Mouse (Mus musculus): ENCODE results near the gene March9. TPM values are rescaled to one million over a fixed set of nuclear protein-coding genes. Genes with fewer than 3 reads are reported as not detected.
A peak's percentile ranks its signal among the peaks of the same experiment; 100 is the strongest.

Gene March9
- polyA plus RNA-seq, 1 experiment, result 3.5 TPM

DNA sequence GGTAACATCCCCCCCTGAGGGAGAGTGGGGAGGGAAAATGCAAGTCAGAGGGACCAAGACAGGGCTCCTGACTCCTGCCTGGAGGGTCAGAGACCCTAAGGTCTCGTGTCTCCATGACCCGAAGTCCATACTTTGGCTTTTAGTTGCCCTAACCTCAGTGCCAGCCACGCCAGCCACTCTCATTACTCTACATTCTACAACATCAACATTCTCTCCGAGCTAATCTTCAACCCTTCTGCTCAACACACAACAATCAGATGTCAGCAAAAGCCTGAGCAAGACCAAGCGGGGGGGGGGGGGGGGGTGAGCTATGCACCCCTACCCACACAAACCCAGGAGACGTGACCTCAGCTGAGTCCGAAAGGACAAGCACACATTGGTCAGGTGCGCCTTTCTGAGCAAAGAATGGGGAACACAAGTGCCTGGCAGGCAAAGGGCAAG is 26.7 kb downstream of the March9 start:
- DNase-seq (ENCODE audit: low spot score), result no peak

DNA sequence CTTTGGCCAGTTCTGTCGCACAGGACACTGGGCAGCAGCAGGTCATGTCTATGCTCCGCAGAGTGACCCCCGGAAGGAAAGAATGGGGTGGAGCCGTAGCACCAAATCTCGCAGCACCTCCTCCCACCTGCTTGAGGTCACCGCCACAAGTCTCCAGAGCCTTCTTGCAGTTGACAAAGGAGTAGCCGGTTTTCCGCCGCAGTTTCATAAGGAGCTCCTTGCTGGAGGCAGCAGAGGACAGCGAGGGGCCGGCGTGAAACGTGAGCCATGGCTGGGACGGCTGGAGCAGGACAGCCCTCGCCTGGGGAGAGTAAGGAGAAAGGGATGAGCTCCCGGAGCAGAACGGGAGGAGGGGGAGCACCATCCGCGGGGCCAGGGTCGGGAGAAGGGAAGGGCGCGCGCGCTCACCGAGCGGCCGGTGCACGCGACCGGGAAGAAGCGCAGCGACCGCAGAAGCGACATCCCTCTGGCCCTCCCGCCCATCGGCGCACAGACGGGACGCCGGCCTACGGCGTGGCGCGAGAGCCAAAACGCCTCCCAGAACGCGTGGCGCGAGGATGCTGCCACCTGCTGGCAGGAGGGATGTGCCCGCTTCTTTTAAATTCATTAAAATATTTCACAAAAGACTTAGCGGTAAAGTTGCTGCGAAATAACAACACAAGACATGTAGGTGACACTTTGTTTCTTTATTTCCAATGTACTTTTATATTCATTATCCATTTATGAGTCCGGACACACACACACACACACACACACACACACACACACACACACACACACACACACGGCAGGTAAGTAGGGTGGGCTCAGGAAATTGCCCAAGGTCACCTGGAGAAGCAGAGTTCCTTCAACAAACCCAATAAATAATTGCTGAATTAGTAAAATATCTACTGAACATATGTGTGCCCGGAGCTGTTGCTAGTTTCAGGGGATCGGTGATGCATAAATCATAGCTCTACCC is 29.4 kb downstream of the March9 start, which contains the start of gene Tsfm:
Tsfm (minus strand) TSS at position 505 of the 961 bp plus-strand sequence.
- peak; percentile 90 for DNase-seq (ENCODE audit: low spot score)

DNA sequence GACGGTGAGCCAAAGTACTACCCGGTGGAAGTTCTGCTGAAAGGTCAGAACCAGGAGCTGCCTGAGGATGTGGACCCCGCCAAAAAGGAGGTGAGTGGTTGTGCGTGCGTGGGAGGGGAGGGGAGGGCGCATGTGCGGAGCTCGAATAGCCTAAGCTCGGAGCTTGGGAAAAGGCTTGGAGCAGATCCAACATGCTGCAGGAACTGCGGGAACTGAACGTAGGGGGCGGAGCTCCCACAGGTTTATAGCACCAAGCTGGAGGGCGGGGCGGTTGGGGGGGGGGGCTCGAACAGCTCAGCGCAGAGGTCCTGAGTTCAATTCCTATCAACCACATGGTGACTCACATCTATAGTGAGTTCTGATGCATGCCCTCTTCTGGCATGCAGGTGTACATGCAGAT is 41.6 kb downstream of the March9 start:
- no peak for DNase-seq (ENCODE audit: low spot score)

DNA sequence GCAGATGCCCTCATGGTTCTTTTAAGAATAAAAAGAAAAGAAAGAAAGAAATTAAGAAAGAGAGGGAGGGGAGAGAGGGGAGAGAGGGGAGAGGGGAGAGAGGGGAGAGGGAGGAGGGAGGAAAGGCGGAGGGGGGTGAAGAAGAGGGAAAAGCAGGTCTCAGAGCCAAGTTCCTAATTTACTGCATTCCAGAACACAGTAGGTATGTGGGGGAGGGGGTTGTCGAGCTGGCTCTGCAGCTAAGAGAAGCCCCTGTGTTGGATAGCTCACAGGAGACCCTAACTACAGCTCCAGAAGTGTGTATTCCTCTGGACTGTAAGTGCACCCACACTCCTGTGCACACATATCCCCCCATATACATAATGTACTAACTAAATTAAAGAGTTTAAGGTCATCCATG is 42.9 kb downstream of the March9 start:
- no peak for DNase-seq (ENCODE audit: low spot score)

DNA sequence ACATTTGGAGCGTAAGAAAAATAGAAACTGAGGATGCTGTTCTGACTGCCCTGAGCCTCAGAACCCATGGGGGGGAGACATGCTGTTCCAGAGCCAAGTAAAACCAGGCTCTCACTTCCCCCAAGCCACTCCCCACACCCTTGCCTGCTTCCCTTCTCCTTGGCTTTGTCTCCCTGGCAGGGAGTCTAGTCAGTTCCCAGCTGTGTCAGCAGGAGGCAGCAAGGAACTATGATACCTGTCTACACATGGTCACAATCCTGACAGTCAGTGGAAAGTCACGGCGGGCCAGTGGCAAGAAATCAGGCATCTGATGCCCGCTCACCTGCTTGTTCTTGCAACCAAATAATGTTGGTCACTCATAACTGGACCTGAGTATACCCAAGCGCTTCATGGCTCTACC is 43.5 kb downstream of the March9 start:
- no peak for DNase-seq (ENCODE audit: low spot score)

Other genes with a start within 250 kb of the March9 start
- gene Atp23, start 158.8 kb downstream of the March9 start, polyA plus RNA-seq (2012; rRNA removed), result 5.7 and 7.5 TPM in 2 replicates
- 146 and 191 TPM in 2 replicates for gene Ctdsp2, start 81.5 kb downstream of the March9 start, polyA plus RNA-seq (2012; rRNA removed)
- gene Avil, start 59.5 kb downstream of the March9 start, polyA plus RNA-seq (2012; rRNA removed), result 0.28 and 0.53 TPM in 2 replicates
- 29.5 and 36.9 TPM in 2 replicates for gene Tsfm, start 29.3 kb downstream of the March9 start, polyA plus RNA-seq (2012; rRNA removed)
- gene Mettl1, start 18.8 kb downstream of the March9 start, polyA plus RNA-seq (2012; rRNA removed), result 26.9 and 33.6 TPM in 2 replicates
- gene Eef1akmt3, start 18.7 kb downstream of the March9 start, polyA plus RNA-seq (2012; rRNA removed), result 0.78 and 1.1 TPM in 2 replicates
- 0.28 and 0.50 TPM in 2 replicates for gene Cyp27b1, start 11.9 kb downstream of the March9 start, polyA plus RNA-seq (2012; rRNA removed)
- gene Cdk4, start 3.4 kb upstream of the March9 start, polyA plus RNA-seq (2012; rRNA removed), result 252 and 268 TPM in 2 replicates
- 79.5 and 81.4 TPM in 2 replicates for gene Tspan31, start 10.1 kb upstream of the March9 start, polyA plus RNA-seq (2012; rRNA removed)
- gene Agap2, start 15.1 kb upstream of the March9 start, polyA plus RNA-seq (2012; rRNA removed), result 2.5 and 5.4 TPM in 2 replicates
- 53.9 and 72.8 TPM in 2 replicates for gene Os9, start 60.9 kb upstream of the March9 start, polyA plus RNA-seq (2012; rRNA removed)
- gene B4galnt1, start 105.0 kb upstream of the March9 start, polyA plus RNA-seq (2012; rRNA removed), result 6.2 and 7.9 TPM in 2 replicates
- 0.72 and 1.5 TPM in 2 replicates for gene Slc26a10, start 120.5 kb upstream of the March9 start, polyA plus RNA-seq (2012; rRNA removed)
- 178 and 188 TPM in 2 replicates for gene Arhgef25, start 129.9 kb upstream of the March9 start, polyA plus RNA-seq (2012; rRNA removed)
- 193 and 272 TPM in 2 replicates for gene Dtx3, start 135.5 kb upstream of the March9 start, polyA plus RNA-seq (2012; rRNA removed)
- 47.7 and 48.4 TPM in 2 replicates for gene Pip4k2c, start 151.4 kb upstream of the March9 start, polyA plus RNA-seq (2012; rRNA removed)
- 5.9 and 6.6 TPM in 2 replicates for gene Kif5a, start 203.2 kb upstream of the March9 start, polyA plus RNA-seq (2012; rRNA removed)
- 173 and 201 TPM in 2 replicates for gene Dctn2, start 206.2 kb upstream of the March9 start, polyA plus RNA-seq (2012; rRNA removed)
- 19.8 and 42.1 TPM in 2 replicates for gene Mbd6, start 228.8 kb upstream of the March9 start, polyA plus RNA-seq (2012; rRNA removed)

All from urinary bladder, adult 2 months (tissue).